Mouse (Mus musculus) intestine, embryonic 15.5 days (tissue): Measurements from ENCODE around the gene Itga8. TPM values are rescaled to one million over a fixed set of nuclear protein-coding genes. Genes with fewer than 3 reads are reported as not detected.
A peak's percentile ranks its signal among the peaks of the same experiment; 100 is the strongest.

Experiments used
- ATAC-seq: fragments of 200-750 bp; cut with Nextera tagmentation; 2 replicates; pipeline ENCODE4 v1.8.0; 2017; ENCODE audit warnings: moderate TSS enrichment, moderate library complexity
- H3K27ac ChIP-seq: fragments of 300-500 bp; sonication (generic); 2 replicates; pipeline ENCODE4 v1.5.1; 2015; ENCODE audit warnings: mild to moderate bottlenecking, inconsistent platforms
- H3K27me3 ChIP-seq: fragments of 300-500 bp; sonication (generic); replicated peaks from 2 replicates; pipeline ENCODE4 v1.6.1; 2015; ENCODE audit warnings: inconsistent platforms
- H3K36me3 ChIP-seq: fragments of 300-500 bp; sonication (generic); 2 replicates; pipeline ENCODE4 v1.6.1; 2015; ENCODE audit warnings: inconsistent platforms
- H3K4me1 ChIP-seq: fragments of 300-500 bp; sonication (generic); replicated peaks from 2 replicates; pipeline ENCODE4 v1.6.1; 2015; ENCODE audit warnings: inconsistent platforms
- H3K4me2 ChIP-seq: fragments of 300-500 bp; sonication (generic); replicated peaks from 2 replicates; pipeline ENCODE4 v1.6.1; 2015; ENCODE audit warnings: mild to moderate bottlenecking, inconsistent platforms
- H3K4me3 ChIP-seq: fragments of 300-500 bp; sonication (generic); replicated peaks from 2 replicates; pipeline ENCODE4 v1.5.1; 2015; ENCODE audit warnings: inconsistent platforms
- H3K9ac ChIP-seq: fragments of 300-500 bp; sonication (generic); 2 replicates; pipeline ENCODE4 v1.6.1; 2015; ENCODE audit warnings: inconsistent platforms
- H3K9me3 ChIP-seq: fragments of 300-500 bp; sonication (generic); 2 replicates; pipeline ENCODE4 v1.6.1; 2016; ENCODE audit warnings: inconsistent platforms
- WGBS: fragments of 180-500 bp; shearing (Covaris S2); methylation state at CpG from one replicate; pipeline ENCODE4 v1.1.7; 2015; 5-methylcytosine and 5-hydroxymethylcytosine counted together
- polyA plus RNA-seq: library from polyadenylated mRNA; unstranded; fragments of >200 nt; fragmentation: Nextera tagmentation; extraction: Ambion mirVana; gene quantifications from 2 replicates; pipeline ENCODE4 v1.2.1, GENCODE M21; 2015

Itga8 gene
- 12.2 and 14.5 TPM in 2 replicates for polyA plus RNA-seq

- Histone ChIP-seq H3K27me3 (peaks cover 10% of the 10 kb centered on the region), H3K9me3 (no peaks in the 10 kb centered on the region), H3K4me1 (peaks cover 5% of the 10 kb centered on the region; the same call in 1 of the 2 replicates), H3K36me3 (no peaks in the 10 kb centered on the region), H3K9ac (peak within 1 kb of the TSS; percentile 70), H3K27ac (peak within 1 kb of the TSS; percentile 52), H3K4me2 (peak within 1 kb of the TSS; percentile 91), H3K4me3 (peak within 1 kb of the TSS; percentile 65)
- peak; percentile 97 for ATAC-seq
- WGBS = 1% methylated on average over 56 of the region's 56 CpGs
Observed at GRCm38 (mm10) chr2:12301431-12302170, at the start of gene Itga8. Itga8 (minus strand) TSS chr2:12301922.

- Histone ChIP-seq H3K9ac (no peak overlapping the region), H3K9me3 (no peaks in the 10 kb centered on the region), H3K36me3 (no peaks in the 10 kb centered on the region), H3K4me1 (no peaks in the 10 kb centered on the region), H3K27ac (no peak overlapping the region), H3K27me3 (no peaks in the 10 kb centered on the region), H3K4me3 (no peak overlapping the region), H3K4me2 (no peak overlapping the region)
- ATAC-seq = no peak
- 88% methylated on average over 2 of the region's 2 CpGs for WGBS
Observed at GRCm38 (mm10) chr2:12348914-12349313, 47.2 kb upstream of the Itga8 start.

GRCm38 (mm10) chr2:12331962-12332361, 30.2 kb upstream of the Itga8 start:
- Histone ChIP-seq H3K36me3 (no peaks in the 10 kb centered on the region), H3K4me1 (0 out of 2 replicates have a peak, but pooled peaks cover 6% of the 10 kb centered on the region), H3K4me3 (no peak overlapping the region), H3K9ac (no peak overlapping the region), H3K27me3 (no peaks in the 10 kb centered on the region), H3K9me3 (no peaks in the 10 kb centered on the region), H3K27ac (no peak overlapping the region), H3K4me2 (no peak overlapping the region)
- ATAC-seq = no peak
- 65% methylated on average over 2 of the region's 2 CpGs for WGBS

- no peaks in the 10 kb centered on the region for H3K9me3 ChIP-seq
- no peak for ATAC-seq
- no peak overlapping the region for H3K9ac ChIP-seq
- H3K4me1 ChIP-seq = 0 out of 2 replicates have a peak, but pooled peaks cover 6% of the 10 kb centered on the region
- no peak overlapping the region for H3K4me3 ChIP-seq
- H3K4me2 ChIP-seq = no peak overlapping the region
- H3K27ac ChIP-seq = no peak overlapping the region
- WGBS = 66% methylated on average over 2 of the region's 2 CpGs
- no peaks in the 10 kb centered on the region for H3K27me3 ChIP-seq
- H3K36me3 ChIP-seq = no peaks in the 10 kb centered on the region
Observed at GRCm38 (mm10) chr2:12329620-12330019, 27.9 kb upstream of the Itga8 start.

GRCm38 (mm10) chr2:12329068-12329407, 27.3 kb upstream of the Itga8 start:
- Histone ChIP-seq H3K9ac (no peak overlapping the region), H3K4me2 (no peak overlapping the region), H3K4me1 (0 out of 2 replicates have a peak, but pooled peaks cover 6% of the 10 kb centered on the region), H3K27ac (no peak overlapping the region), H3K27me3 (no peaks in the 10 kb centered on the region), H3K36me3 (no peaks in the 10 kb centered on the region), H3K9me3 (no peaks in the 10 kb centered on the region), H3K4me3 (no peak overlapping the region)
- ATAC-seq = no peak
- 50% methylated on average over 5 of the region's 5 CpGs for WGBS

GRCm38 (mm10) chr2:12328355-12329067, 26.8 kb upstream of the Itga8 start:
- H3K4me3 ChIP-seq = no peak overlapping the region
- WGBS = 48% methylated on average over 8 of the region's 8 CpGs
- no peak overlapping the region for H3K27ac ChIP-seq
- no peak overlapping the region for H3K9ac ChIP-seq
- H3K27me3 ChIP-seq = no peaks in the 10 kb centered on the region
- H3K4me1 ChIP-seq = 0 out of 2 replicates have a peak, but pooled peaks cover 6% of the 10 kb centered on the region
- no peaks in the 10 kb centered on the region for H3K36me3 ChIP-seq
- ATAC-seq = no peak
- H3K4me2 ChIP-seq = no peak overlapping the region
- H3K9me3 ChIP-seq = no peaks in the 10 kb centered on the region

- 41% methylated on average over 11 of the region's 11 CpGs for WGBS
- ATAC-seq = no peak; the same call in 1 of the 2 replicates
- Histone ChIP-seq H3K4me3 (peak overlapping the region; percentile 12; the same call in 1 of the 2 replicates), H3K36me3 (no peaks in the 10 kb centered on the region), H3K4me1 (0 out of 2 replicates have a peak, but pooled peaks cover 6% of the 10 kb centered on the region), H3K9ac (no peak overlapping the region), H3K4me2 (peak overlapping the region; percentile 52), H3K27me3 (no peaks in the 10 kb centered on the region), H3K27ac (no peak overlapping the region), H3K9me3 (no peaks in the 10 kb centered on the region)
Observed at GRCm38 (mm10) chr2:12327691-12328354, 26.1 kb upstream of the Itga8 start.

GRCm38 (mm10) chr2:12327216-12327615, 25.5 kb upstream of the Itga8 start:
- no peak overlapping the region for H3K9ac ChIP-seq
- ATAC-seq = peak; percentile 62

GRCm38 (mm10) chr2:12325868-12326267, 24.1 kb upstream of the Itga8 start:
- no peak for ATAC-seq
- H3K4me3 ChIP-seq = no peak overlapping the region
- H3K27ac ChIP-seq = no peak overlapping the region
- H3K9me3 ChIP-seq = no peaks in the 10 kb centered on the region
- no peaks in the 10 kb centered on the region for H3K27me3 ChIP-seq
- no peaks in the 10 kb centered on the region for H3K36me3 ChIP-seq
- WGBS = 84% methylated on average over 2 of the region's 2 CpGs
- H3K4me2 ChIP-seq = no peak overlapping the region
- no peak overlapping the region for H3K9ac ChIP-seq
- 0 out of 2 replicates have a peak, but pooled peaks cover 6% of the 10 kb centered on the region for H3K4me1 ChIP-seq

More at GRCm38 (mm10) chr2:12327216-12327615, 25.5 kb upstream of the Itga8 start:
- 15% methylated on average over 10 of the region's 10 CpGs for WGBS
- no peaks in the 10 kb centered on the region for H3K36me3 ChIP-seq
- H3K27ac ChIP-seq = no peak overlapping the region
- peak overlapping the region; percentile 52 for H3K4me2 ChIP-seq
- H3K4me1 ChIP-seq = 0 out of 2 replicates have a peak, but pooled peaks cover 6% of the 10 kb centered on the region
- H3K4me3 ChIP-seq = peak overlapping the region; percentile 12
- no peaks in the 10 kb centered on the region for H3K9me3 ChIP-seq
- no peaks in the 10 kb centered on the region for H3K27me3 ChIP-seq

GRCm38 (mm10) chr2:12325417-12325816, 23.7 kb upstream of the Itga8 start:
- H3K27ac ChIP-seq = no peak overlapping the region
- no peaks in the 10 kb centered on the region for H3K9me3 ChIP-seq
- H3K36me3 ChIP-seq = no peaks in the 10 kb centered on the region
- H3K9ac ChIP-seq = no peak overlapping the region
- no peaks in the 10 kb centered on the region for H3K27me3 ChIP-seq
- H3K4me3 ChIP-seq = no peak overlapping the region
- H3K4me2 ChIP-seq = no peak overlapping the region
- ATAC-seq = peak; percentile 55
- H3K4me1 ChIP-seq = 0 out of 2 replicates have a peak, but pooled peaks cover 6% of the 10 kb centered on the region
- WGBS = 60% methylated on average over 6 of the region's 6 CpGs

- ATAC-seq = no peak
- Histone ChIP-seq H3K4me2 (no peak overlapping the region), H3K27ac (no peak overlapping the region), H3K4me1 (no peaks in the 10 kb centered on the region; the same call in 1 of the 2 replicates), H3K9me3 (no peaks in the 10 kb centered on the region), H3K9ac (no peak overlapping the region), H3K36me3 (no peaks in the 10 kb centered on the region), H3K4me3 (no peak overlapping the region), H3K27me3 (no peaks in the 10 kb centered on the region)
- 88% methylated on average over 4 of the region's 4 CpGs for WGBS
Observed at GRCm38 (mm10) chr2:12320914-12321313, 19.2 kb upstream of the Itga8 start.

- no peak for ATAC-seq
- Histone ChIP-seq H3K9ac (no peak overlapping the region), H3K4me1 (no peaks in the 10 kb centered on the region; the same call in 1 of the 2 replicates), H3K27ac (no peak overlapping the region), H3K4me3 (no peak overlapping the region), H3K27me3 (no peaks in the 10 kb centered on the region), H3K9me3 (no peaks in the 10 kb centered on the region), H3K4me2 (no peak overlapping the region), H3K36me3 (no peaks in the 10 kb centered on the region)
- WGBS = 88% methylated on average over 3 of the region's 3 CpGs
Observed at GRCm38 (mm10) chr2:12318715-12319114, 17.0 kb upstream of the Itga8 start.
